Mouse (Mus musculus): ENCODE results near the gene Map3k1.

Map3k1 gene

GRCm38 (mm10) chr13:111777179-111777578 lies 31.6 kb downstream of the Map3k1 start:
- ChIA-PET POLR2A (interaction anchor here in 2 of 4 experiments (0.6 to 1.4 kb wide), 2 partner anchors 10 to 227 kb away, joined by 3 to 4 read pairs; no protein-coding TSS in a partner anchor), CTCF (interaction anchor here in 1 of 4 experiments (0.6 kb wide), 1 partner anchor 406 kb away, joined by 5 read pairs; no protein-coding TSS in a partner anchor)

- POLR2A ChIA-PET = no interaction called here
- CTCF ChIA-PET = no interaction called here
Measured at GRCm38 (mm10) chr13:111772075-111772474, 36.7 kb downstream of the Map3k1 start.

DNA sequence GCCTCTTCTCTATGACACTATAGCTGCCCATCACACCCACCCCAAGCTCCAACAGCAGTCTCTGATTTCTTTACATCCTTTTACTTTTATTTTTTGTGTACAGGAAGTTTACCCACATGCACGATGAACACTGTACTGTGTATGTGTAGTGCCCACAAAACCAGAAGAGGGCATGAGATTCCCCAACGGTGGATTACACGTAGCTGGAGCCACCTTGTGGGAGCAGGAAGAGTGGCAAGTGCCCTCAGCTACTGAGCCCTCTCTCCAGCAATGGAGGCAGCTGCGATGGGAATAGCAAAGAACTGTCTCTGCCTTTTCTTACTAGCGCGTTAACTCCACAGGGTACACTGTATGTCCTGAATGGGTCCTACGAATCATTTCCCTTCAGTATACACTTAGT lies 37.6 kb downstream of the Map3k1 start:
- POLR2A ChIA-PET = interaction anchor here in 3 of 4 experiments (0.6 to 1.7 kb wide), 9 partner anchors 8 to 211 kb away, joined by 3 to 5 read pairs (median 3); no protein-coding TSS in a partner anchor

GRCm38 (mm10) chr13:111770776-111771175 lies 38.0 kb downstream of the Map3k1 start:
- POLR2A ChIA-PET = interaction anchor here in 3 of 4 experiments (0.6 to 1.7 kb wide), 10 partner anchors 8 to 211 kb away, joined by 3 to 5 read pairs (median 3); no protein-coding TSS in a partner anchor
- CTCF ChIA-PET = interaction anchor here (0.6 to 2.2 kb wide), 35 partner anchors 9 to 976 kb away, joined by 3 to 11 read pairs (median 4); no protein-coding TSS in a partner anchor

More for the DNA sequence above, 37.6 kb downstream of the Map3k1 start:
- CTCF ChIA-PET = interaction anchor here (0.6 to 2.2 kb wide), 36 partner anchors 9 to 976 kb away, joined by 3 to 9 read pairs (median 4); no protein-coding TSS in a partner anchor

GRCm38 (mm10) chr13:111762526-111762925 lies 46.3 kb downstream of the Map3k1 start:
- ChIA-PET POLR2A (interaction anchor here in 1 of 4 experiments (0.7 to 1.1 kb wide), 2 partner anchors 12 to 46 kb away, joined by 3 read pairs; partner anchors contain the start of gene Map3k1), CTCF (interaction anchor here in 1 of 4 experiments (0.6 kb wide), 1 partner anchor 9 kb away, joined by 9 read pairs; no protein-coding TSS in a partner anchor)

DNA sequence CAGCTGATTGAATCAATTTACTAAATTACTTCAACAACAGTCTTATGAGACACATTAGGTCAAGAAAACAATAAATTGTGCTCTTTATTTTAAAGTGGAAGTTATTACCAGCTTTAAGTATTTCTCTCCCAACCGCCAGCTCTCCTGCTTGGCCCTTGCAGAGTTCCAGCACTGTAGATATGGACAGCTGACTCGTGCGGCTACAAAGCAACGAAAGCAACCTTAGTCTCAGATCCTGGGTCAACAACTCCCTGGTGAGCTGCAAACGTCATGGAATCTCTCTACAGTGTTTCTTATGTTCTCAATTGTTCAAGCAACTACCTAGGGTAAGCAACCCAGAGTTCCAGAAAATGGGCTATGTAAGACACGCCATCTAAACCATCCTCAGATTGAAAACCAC lies 51.8 kb downstream of the Map3k1 start:
- CTCF ChIA-PET = interaction anchor here in 2 of 4 experiments (0.5 to 1.0 kb wide), 2 partner anchors 9 to 14 kb away, joined by 6 to 7 read pairs; no protein-coding TSS in a partner anchor
- POLR2A ChIA-PET = interaction anchor here in 2 of 4 experiments (0.6 to 1.4 kb wide), 5 partner anchors 11 to 267 kb away, joined by 3 to 4 read pairs (median 3); partner anchors contain the start of gene Gpbp1 (in 1 of the 2)

- CTCF ChIA-PET = interaction anchor here in 3 of 4 experiments (0.6 to 1.4 kb wide), 4 partner anchors 8 to 503 kb away, joined by 3 to 6 read pairs (median 4); no protein-coding TSS in a partner anchor
- POLR2A ChIA-PET = interaction anchor here in 2 of 4 experiments (0.6 to 1.4 kb wide), 6 partner anchors 13 to 452 kb away, joined by 3 to 4 read pairs (median 3); partner anchors contain the start of gene Gpbp1 (in 1 of the 2)
Measured at GRCm38 (mm10) chr13:111755937-111756336, 52.9 kb downstream of the Map3k1 start.

GRCm38 (mm10) chr13:111755377-111755776 lies 53.4 kb downstream of the Map3k1 start:
- ChIA-PET POLR2A (interaction anchor here in 2 of 4 experiments (0.6 to 1.1 kb wide), 5 partner anchors 14 to 453 kb away, joined by 3 to 4 read pairs (median 3); no protein-coding TSS in a partner anchor), CTCF (interaction anchor here in 2 of 4 experiments (0.6 to 1.4 kb wide), 3 partner anchors 16 to 504 kb away, joined by 3 to 4 read pairs (median 4); no protein-coding TSS in a partner anchor)

GRCm38 (mm10) chr13:111753321-111753720 lies 55.5 kb downstream of the Map3k1 start:
- CTCF ChIA-PET = no interaction called here
- POLR2A ChIA-PET = no interaction called here

- POLR2A ChIA-PET = interaction anchor here in 3 of 4 experiments (0.6 to 2.1 kb wide), 24 partner anchors 11 to 1354 kb away, joined by 3 to 9 read pairs (median 4); partner anchors contain the start of genes Gpbp1 (in 2 of the 3), Map3k1 (in 1 of the 3) and Plk2 (in 1 of the 3)
- CTCF ChIA-PET = interaction anchor here in 3 of 4 experiments (0.6 to 1.5 kb wide), 7 partner anchors 8 to 511 kb away, joined by 3 to 6 read pairs (median 3); no protein-coding TSS in a partner anchor
Measured at GRCm38 (mm10) chr13:111748301-111749062, 60.3 kb downstream of the Map3k1 start.

DNA sequence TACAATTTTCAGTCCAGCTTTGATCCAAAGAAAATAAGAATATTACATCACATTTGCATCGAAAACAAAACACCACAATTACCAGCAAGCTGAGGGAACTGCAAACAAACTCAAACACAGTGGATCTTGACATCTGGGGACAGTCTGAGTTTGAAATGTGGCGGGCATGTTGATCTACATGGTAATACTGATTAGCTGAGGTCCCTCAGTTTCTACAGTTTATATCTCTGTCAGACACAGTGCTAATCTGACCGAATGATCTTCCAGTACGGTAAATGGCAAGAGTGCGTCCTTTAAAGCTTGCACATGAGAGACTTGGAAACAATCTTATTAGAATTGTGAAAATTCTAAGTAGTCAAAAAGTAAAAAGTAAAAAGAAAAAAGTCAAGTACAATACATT lies 62.0 kb downstream of the Map3k1 start:
- CTCF ChIA-PET = interaction anchor here in 1 of 4 experiments (0.6 kb wide), 1 partner anchor 192 kb away, joined by 3 read pairs; no protein-coding TSS in a partner anchor
- POLR2A ChIA-PET = interaction anchor here in 1 of 4 experiments (1.2 to 1.7 kb wide), 3 partner anchors 20 to 193 kb away, joined by 3 to 9 read pairs (median 4); no protein-coding TSS in a partner anchor

GRCm38 (mm10) chr13:111745216-111745615 lies 63.6 kb downstream of the Map3k1 start:
- ChIA-PET CTCF (interaction anchor here in 2 of 4 experiments (0.6 to 0.7 kb wide), 3 partner anchors 514 to 1630 kb away, joined by 3 to 6 read pairs (median 3); no protein-coding TSS in a partner anchor), POLR2A (interaction anchor here in 2 of 4 experiments (1.7 to 1.8 kb wide), 2 partner anchors 29 to 195 kb away, joined by 3 to 4 read pairs; no protein-coding TSS in a partner anchor)

DNA sequence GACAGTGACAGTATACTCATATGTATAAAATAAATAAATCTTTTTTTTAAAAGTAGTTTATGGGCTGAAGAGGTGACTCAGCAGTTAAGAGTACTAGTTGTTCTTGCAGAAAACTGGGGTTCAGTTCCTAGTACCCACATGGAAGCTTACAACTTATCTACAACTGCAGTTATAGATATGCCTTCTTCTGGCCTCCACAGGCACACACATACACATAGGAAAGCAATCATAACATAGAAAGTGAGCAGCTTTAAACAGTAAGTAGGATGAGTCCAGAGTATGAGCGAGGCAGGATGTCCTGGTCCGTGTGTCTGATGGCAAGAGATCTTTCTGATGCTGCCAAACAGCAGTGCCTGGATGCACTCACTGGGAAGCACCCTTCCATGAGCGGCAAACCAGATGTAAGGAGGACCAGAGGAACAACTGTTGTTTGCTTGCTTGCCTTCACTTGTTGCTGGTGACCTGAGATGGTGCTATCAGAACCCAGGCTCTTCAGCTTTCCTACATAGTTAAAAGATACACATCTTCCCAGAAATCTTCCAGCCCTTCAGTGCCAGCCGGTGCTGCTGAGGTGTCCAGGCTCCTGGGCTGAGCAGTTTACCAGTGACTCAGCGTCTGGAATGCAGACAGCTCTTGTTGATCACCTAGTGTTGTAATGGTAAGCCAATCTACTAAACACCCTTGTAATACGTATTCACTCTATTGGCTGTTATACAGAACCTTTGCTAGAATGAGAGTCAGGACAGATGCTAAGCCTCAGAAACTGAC lies 64.4 kb downstream of the Map3k1 start:
- ChIA-PET POLR2A (interaction anchor here in 3 of 4 experiments (0.5 to 1.8 kb wide), 4 partner anchors 29 to 255 kb away, joined by 3 to 4 read pairs (median 4); partner anchors contain the start of gene Gpbp1 (in 1 of the 3)), CTCF (interaction anchor here in 1 of 4 experiments (0.6 kb wide), 1 partner anchor 515 kb away, joined by 3 read pairs; no protein-coding TSS in a partner anchor)

- CTCF ChIA-PET = interaction anchor here in 1 of 4 experiments (0.5 to 3.0 kb wide), 4 partner anchors 192 to 1454 kb away, joined by 3 to 10 read pairs (median 4); partner anchors contain the start of gene Gm49496
Measured at GRCm38 (mm10) chr13:111741991-111742615, 66.7 kb downstream of the Map3k1 start.

DNA sequence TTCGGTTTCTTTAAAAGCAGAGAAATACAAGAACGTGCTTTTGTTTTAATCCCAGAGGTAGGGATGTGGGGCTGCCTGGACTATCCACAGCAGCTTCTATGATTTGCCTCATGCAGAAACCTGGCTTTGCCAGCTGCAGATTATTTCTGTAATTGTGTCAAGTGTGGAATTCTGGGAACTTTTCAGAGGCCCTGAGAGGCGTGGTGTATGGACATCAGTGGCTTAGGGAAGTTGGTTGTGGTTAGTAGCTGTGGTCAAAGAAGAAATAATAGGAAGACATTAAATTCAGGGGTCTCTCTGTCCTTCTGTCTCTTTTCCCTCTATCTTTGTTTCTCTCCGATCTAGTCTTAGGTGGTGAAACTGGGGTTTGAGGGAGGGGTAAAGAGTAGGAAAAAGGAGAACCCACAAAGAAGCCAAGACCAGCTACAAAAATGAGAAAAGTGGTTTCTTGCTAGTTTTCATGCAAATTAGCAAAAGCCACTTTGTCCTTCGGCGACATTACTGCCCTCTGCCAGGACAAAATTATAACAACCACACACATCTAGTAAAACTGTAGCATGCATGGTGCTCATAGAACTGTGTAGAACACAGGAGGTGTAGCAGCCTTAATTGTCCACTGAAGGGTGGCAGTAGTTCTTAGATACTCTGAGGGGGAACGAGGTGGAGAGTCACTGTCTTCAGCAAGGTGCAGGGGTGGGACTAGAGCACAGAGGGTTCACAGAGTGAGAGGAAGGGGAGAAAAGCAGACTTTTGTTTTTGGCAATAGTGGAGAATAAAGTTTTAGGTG lies 67.4 kb downstream of the Map3k1 start:
- ChIA-PET CTCF (interaction anchor here in 2 of 4 experiments (0.9 to 3.0 kb wide), 3 partner anchors 191 to 518 kb away, joined by 3 to 10 read pairs (median 3); partner anchors contain the start of gene Gm49496 (in 1 of the 2)), POLR2A (interaction anchor here in 3 of 4 experiments (0.5 to 1.5 kb wide), 7 partner anchors 16 to 211 kb away, joined by 3 to 6 read pairs (median 3); no protein-coding TSS in a partner anchor)

More at GRCm38 (mm10) chr13:111741991-111742615, 66.7 kb downstream of the Map3k1 start:
- POLR2A ChIA-PET = interaction anchor here in 3 of 4 experiments (0.7 to 1.5 kb wide), 4 partner anchors 55 to 211 kb away, joined by 3 to 6 read pairs (median 4); no protein-coding TSS in a partner anchor

GRCm38 (mm10) chr13:111726898-111727297 lies 81.9 kb downstream of the Map3k1 start:
- POLR2A ChIA-PET = interaction anchor here in 2 of 4 experiments (1.1 to 3.9 kb wide), 8 partner anchors 11 to 242 kb away, joined by 3 to 33 read pairs (median 6); partner anchors contain the start of gene Gpbp1 (in 2 of the 2)
- CTCF ChIA-PET = no interaction called here

Data from embryonic stem cell, embryonic (primary cell).